ENCODE assay signal across 9 mouse cellular contexts in genomic region chr13:103430589-103430988, GRCm38 (mm10).
DNase-seq lines count a peak whose midpoint lies in the region.
"Had no signal": no experiment of that assay in that cellular context is flagged by ENCODE, and none has a peak within 500 bp of the region (broad histone marks: within the 10 kb centered on the region; RNA-seq: fewer than 3 reads in every experiment).

No protein-coding gene starts in this region.

- DNase-seq in cerebellum, adult 11 months = peak; percentile 2
- no peak for DNase-seq in cerebellum, adult 8-10 months
- DNase-seq in kidney, adult 9 months = peak; percentile 3
- DNase-seq in kidney, postnatal 25 days = no peak
- peak; percentile 87 to 92 for DNase-seq in cerebellum, postnatal 10 days
- peak; percentile 25 to 64 for DNase-seq in left cerebral cortex, postnatal 14 days (ENCODE audit: low spot score in 2 of 2)
- DNase-seq in urinary bladder, postnatal 4 days (ENCODE audit: low spot score in 2 of 2) = no peak
- no peak for DNase-seq in embryo, embryonic 10 days (ENCODE audit: low spot score)
- DNase-seq: thymus, postnatal 14 days had no signal

- intact Hi-C loops in left cerebral cortex, postnatal 14 days (cut with DNase I) = no loop called here

Comparison
In these comparisons a context has a peak if more than half of its experiments do, and no peak if none do; other contexts are left out.
1. DNase-seq: peak in cerebellum, adult 11 months (single experiment), kidney, adult 9 months (single experiment), cerebellum, postnatal 10 days (2 of 2) and left cerebral cortex, postnatal 14 days (2 of 2); none in cerebellum, adult 8-10 months (single experiment), kidney, postnatal 25 days (0 of 2), urinary bladder, postnatal 4 days (0 of 2) and embryo, embryonic 10 days (single experiment).